Mouse (Mus musculus) hematopoietic multipotent progenitor cell, adult 10-12 weeks (in vitro differentiated cells): ENCODE data around the gene Islr. TPM values are rescaled to one million over a fixed set of nuclear protein-coding genes. Genes with fewer than 3 reads are reported as not detected.

Experiments used
- polyA plus RNA-seq: library from polyadenylated mRNA; stranded (reverse); fragments of >175 nt; gene quantifications from 2 replicates; pipeline ENCODE4 v1.2.3, GENCODE M21; 2012; ENCODE audit warnings: low replicate concordance

Islr gene
- 0.27 and 0.48 TPM in 2 replicates for polyA plus RNA-seq

GRCm38 (mm10) chr9:58203516-58204447 lies at the start of gene Islr, which contains the start of gene Islr2:
Islr (minus strand) TSS chr9:58204306.
Islr2 (minus strand) TSS chr9:58204319.

GRCm38 (mm10) chr9:58253033-58253804 lies 49.1 kb upstream of the Islr start, which contains the start of gene Stoml1:
Stoml1 (plus strand) TSS chr9:58253164.

GRCm38 (mm10) chr9:58249592-58250192 lies 45.6 kb upstream of the Islr start, which contains the start of gene Pml:
Pml (minus strand) TSS chr9:58249786.

DNA sequence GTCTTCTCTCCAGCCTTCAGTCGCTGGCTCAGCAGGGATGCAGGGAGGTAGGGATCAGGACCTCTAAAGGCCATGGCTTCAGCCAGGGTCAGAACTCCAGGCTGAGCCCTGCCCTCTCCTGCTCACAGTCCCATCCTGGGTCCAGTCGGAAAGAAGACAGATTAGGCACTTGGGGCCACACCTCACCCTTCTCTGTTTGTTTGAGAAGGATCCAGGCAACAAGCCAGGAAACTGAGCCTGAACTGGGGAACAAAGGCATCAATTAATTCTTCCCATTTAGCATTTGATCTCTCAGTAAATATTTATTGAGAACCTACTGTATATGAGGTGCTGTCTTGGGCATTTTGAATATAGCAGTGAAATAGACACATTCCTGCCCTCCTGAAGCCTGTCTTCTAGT lies 85.4 kb downstream of the Islr start, which contains the start of gene Ccdc33:
Gene Ccdc33, minus strand, starts transcription at position 153 of the 400 bp plus-strand sequence.

Other genes starting within 250 kb of the Islr start
- gene Cyp11a1, start 197.9 kb downstream of the Islr start, polyA plus RNA-seq, result 1.5 and 2.1 TPM in 2 replicates
- gene Stra6, start 140.5 kb downstream of the Islr start, polyA plus RNA-seq, result 0.09 and 0.25 TPM in 2 replicates
- 0.12 TPM in 1 of 2 replicates, not detected in the other for gene Ccdc33, start 85.5 kb downstream of the Islr start, polyA plus RNA-seq
- gene Islr2, start within 50 bp of the Islr start, polyA plus RNA-seq, result 0.98 and 1.2 TPM in 2 replicates
- gene Pml, start 45.5 kb upstream of the Islr start, polyA plus RNA-seq, result 65.5 and 425 TPM in 2 replicates
- 26.3 and 45.1 TPM in 2 replicates for gene Stoml1, start 48.9 kb upstream of the Islr start, polyA plus RNA-seq
- gene Loxl1, start 108.9 kb upstream of the Islr start, polyA plus RNA-seq, result 0.21 and 0.51 TPM in 2 replicates
- gene Tbc1d21, start 166.1 kb upstream of the Islr start, polyA plus RNA-seq, result not detected in 2 replicates